Mouse (Mus musculus): Measurements from ENCODE around the gene Apln. TPM values are rescaled to one million over a fixed set of nuclear protein-coding genes. Genes with fewer than 3 reads are reported as not detected.

Apln gene
- total RNA-seq, 2 experiments from 2014 or later: 13.1 to 32.7 TPM

GRCm38 (mm10) chrX:48053743-48054142 is 19.1 kb upstream of the Apln start:
- Histone ChIP-seq H3K4me3 (no peak overlapping the region; the same call in 1 of the 2 replicates), H3K27ac (no peak overlapping the region)
- no peak for TF ChIP-seq CTCF (IDR thresholded peaks at IDR 0.05)
- intact Hi-C loops (cut with DNase I): loop anchor here (2.0 kb wide), 1 partner anchor 21 kb away; no protein-coding TSS in a partner anchor
- DNase-seq (ENCODE audit: extremely low spot score in 1 of 2, low spot score in 2 of 2): no peak

- no peak for TF ChIP-seq CTCF (IDR thresholded peaks at IDR 0.05)
- Histone ChIP-seq H3K4me3 (no peak overlapping the region), H3K27ac (no peak overlapping the region)
- DNase-seq (ENCODE audit: extremely low spot score in 1 of 2, low spot score in 2 of 2): no peak
- intact Hi-C loops (cut with DNase I): no loop called here
Measured at GRCm38 (mm10) chrX:48046315-48046714, 11.7 kb upstream of the Apln start.

- DNase-seq (ENCODE audit: extremely low spot score in 1 of 2, low spot score in 2 of 2): no peak
- intact Hi-C loops (cut with DNase I): no loop called here
- H3K27ac ChIP-seq: no peak overlapping the region
- TF ChIP-seq CTCF (IDR thresholded peaks at IDR 0.05): no peak
- no peak overlapping the region for H3K4me3 ChIP-seq
Measured at GRCm38 (mm10) chrX:48044261-48044660, 9.6 kb upstream of the Apln start.

- TF ChIP-seq CTCF (IDR thresholded peaks at IDR 0.05): no peak
- no peak for DNase-seq (ENCODE audit: extremely low spot score in 1 of 2, low spot score in 2 of 2)
- Histone ChIP-seq H3K27ac (no peak overlapping the region), H3K4me3 (no peak overlapping the region)
- intact Hi-C loops (cut with DNase I): no loop called here
Measured at GRCm38 (mm10) chrX:48042748-48043147, 8.1 kb upstream of the Apln start.

- Histone ChIP-seq H3K27ac (no peak overlapping the region), H3K4me3 (no peak overlapping the region)
- intact Hi-C loops (cut with DNase I): no loop called here
- no peak for TF ChIP-seq CTCF (IDR thresholded peaks at IDR 0.05)
- no peak for DNase-seq (ENCODE audit: extremely low spot score in 1 of 2, low spot score in 2 of 2)
Measured at GRCm38 (mm10) chrX:48040379-48040778, 5.7 kb upstream of the Apln start.

GRCm38 (mm10) chrX:48033766-48034143 is 898 bp downstream of the Apln start:
- no peak overlapping the region; the same call in 1 of the 2 replicates for H3K27ac ChIP-seq

GRCm38 (mm10) chrX:48033024-48033423 is 1.6 kb downstream of the Apln start:
- intact Hi-C loops (cut with DNase I): loop anchor here (2.0 kb wide), 1 partner anchor 22 kb away; no protein-coding TSS in a partner anchor
- no peak overlapping the region for H3K4me3 ChIP-seq
- no peak for TF ChIP-seq CTCF (IDR thresholded peaks at IDR 0.05)
- no peak overlapping the region for H3K27ac ChIP-seq
- DNase-seq (ENCODE audit: extremely low spot score in 1 of 2, low spot score in 2 of 2): peak in 1 of 2 experiments; percentile 19

More at GRCm38 (mm10) chrX:48033766-48034143, 898 bp downstream of the Apln start:
- intact Hi-C loops (cut with DNase I): loop anchor here (2.0 kb wide), 1 partner anchor 21 kb away; no protein-coding TSS in a partner anchor
- no peak for TF ChIP-seq CTCF (IDR thresholded peaks at IDR 0.05)
- H3K4me3 ChIP-seq: peak overlapping the region; percentile 48; the same call in 1 of the 2 replicates
- no peak for DNase-seq (ENCODE audit: extremely low spot score in 1 of 2, low spot score in 2 of 2)

- intact Hi-C loops (cut with DNase I): loop anchor here (2.0 kb wide), 1 partner anchor 23 kb away; no protein-coding TSS in a partner anchor
- Histone ChIP-seq H3K27ac (no peak overlapping the region), H3K4me3 (no peak overlapping the region)
- no peak for TF ChIP-seq CTCF (IDR thresholded peaks at IDR 0.05)
- DNase-seq (ENCODE audit: extremely low spot score in 1 of 2, low spot score in 2 of 2): no peak
Measured at GRCm38 (mm10) chrX:48031866-48032265, 2.8 kb downstream of the Apln start.

GRCm38 (mm10) chrX:48030593-48030992 is 4.1 kb downstream of the Apln start:
- intact Hi-C loops (cut with DNase I): no loop called here
- Histone ChIP-seq H3K4me3 (no peak overlapping the region), H3K27ac (no peak overlapping the region)
- no peak for DNase-seq (ENCODE audit: extremely low spot score in 1 of 2, low spot score in 2 of 2)
- no peak for TF ChIP-seq CTCF (IDR thresholded peaks at IDR 0.05)

- no peak for DNase-seq (ENCODE audit: extremely low spot score in 1 of 2, low spot score in 2 of 2)
- TF ChIP-seq CTCF (IDR thresholded peaks at IDR 0.05): no peak; the same call in 1 of the 2 replicates
- intact Hi-C loops (cut with DNase I): loop anchor here (5.0 kb wide), 1 partner anchor 79 kb away; no protein-coding TSS in a partner anchor
- Histone ChIP-seq H3K4me3 (no peak overlapping the region), H3K27ac (no peak overlapping the region)
Measured at GRCm38 (mm10) chrX:48022811-48023210, 11.8 kb downstream of the Apln start.

GRCm38 (mm10) chrX:48019940-48020339 is 14.7 kb downstream of the Apln start:
- Histone ChIP-seq H3K4me3 (no peak overlapping the region), H3K27ac (no peak overlapping the region)
- TF ChIP-seq CTCF (IDR thresholded peaks at IDR 0.05): peak; percentile 80
- peak; percentile 70 to 79 for DNase-seq (ENCODE audit: extremely low spot score in 1 of 2, low spot score in 2 of 2)
- intact Hi-C loops (cut with DNase I): loop anchor here (1.0 to 5.0 kb wide), 3 partner anchors 82 to 236 kb away; partner anchors contain the start of gene Utp14a

- TF ChIP-seq CTCF (IDR thresholded peaks at IDR 0.05): no peak
- intact Hi-C loops (cut with DNase I): loop anchor here (1.0 to 2.0 kb wide), 2 partner anchors 105 to 237 kb away; partner anchors contain the start of gene Utp14a
- Histone ChIP-seq H3K27ac (no peak overlapping the region), H3K4me3 (no peak overlapping the region)
- no peak for DNase-seq (ENCODE audit: extremely low spot score in 1 of 2, low spot score in 2 of 2)
Measured at GRCm38 (mm10) chrX:48019359-48019758, 15.3 kb downstream of the Apln start.
